Mouse (Mus musculus) left cerebral cortex, postnatal 14 days (tissue): ENCODE measurements at regions not wholly inside any gene's neighbourhood (a gene's known extent, or its start where the extent isn't known, plus 50 kb on each side); places are given as distances from the start of the nearest gene placed in this dataset.

Experiments used
- DNase-seq, 2 experiments: peaks; one replicate each; pipeline ENCODE4 v3.0.0; 2021 to 2022; ENCODE audit warnings: low spot score in 2 of 2, mixed read lengths in 1 of 2
- intact Hi-C: fragments of 180-260 bp; cut with DNase I; formaldehyde crosslinking; loops from one replicate; pipeline ENCODE4 v1.15.1; 2025

- intact Hi-C loops = no loop called here
- no peak for DNase-seq
Measured at GRCm38 (mm10) chr2:161196713-161197372, 88.0 kb upstream of the Chd6 start.

GRCm38 (mm10) chr2:161187516-161187915 is 78.6 kb upstream of the Chd6 start:
- intact Hi-C loops = no loop called here

GRCm38 (mm10) chr2:161185122-161185521 is 76.2 kb upstream of the Chd6 start:
- DNase-seq = no peak
- intact Hi-C loops = no loop called here

More at GRCm38 (mm10) chr2:161187516-161187915, 78.6 kb upstream of the Chd6 start:
- DNase-seq = no peak

GRCm38 (mm10) chr2:161177355-161178021 is 68.6 kb upstream of the Chd6 start:
- DNase-seq = peak; percentile 82 to 88
- intact Hi-C loops = loop anchor here (5.0 to 10.0 kb wide), 2 partner anchors 70 to 133 kb away; partner anchors contain the start of gene Chd6

- intact Hi-C loops = no loop called here
- no peak for DNase-seq
Measured at GRCm38 (mm10) chr2:161166681-161167080, 57.8 kb upstream of the Chd6 start.

GRCm38 (mm10) chr2:161165495-161165894 is 56.6 kb upstream of the Chd6 start:
- intact Hi-C loops = no loop called here
- no peak for DNase-seq

GRCm38 (mm10) chr2:161164320-161164719 is 55.4 kb upstream of the Chd6 start:
- no peak for DNase-seq
- intact Hi-C loops = no loop called here
